Mouse (Mus musculus): ENCODE measurements around the gene Kcnd3. TPM values are rescaled to one million over a fixed set of nuclear protein-coding genes. Genes with fewer than 3 reads are reported as not detected.
"Not testable (repeated sequence)": the region's sequence is repeated elsewhere in the genome, so short reads cannot be mapped to it uniquely, and the experiment has no call there.

The Kcnd3 gene
- polyA plus RNA-seq, 1 experiment from 2014 or later, result 5.6 TPM

DNA sequence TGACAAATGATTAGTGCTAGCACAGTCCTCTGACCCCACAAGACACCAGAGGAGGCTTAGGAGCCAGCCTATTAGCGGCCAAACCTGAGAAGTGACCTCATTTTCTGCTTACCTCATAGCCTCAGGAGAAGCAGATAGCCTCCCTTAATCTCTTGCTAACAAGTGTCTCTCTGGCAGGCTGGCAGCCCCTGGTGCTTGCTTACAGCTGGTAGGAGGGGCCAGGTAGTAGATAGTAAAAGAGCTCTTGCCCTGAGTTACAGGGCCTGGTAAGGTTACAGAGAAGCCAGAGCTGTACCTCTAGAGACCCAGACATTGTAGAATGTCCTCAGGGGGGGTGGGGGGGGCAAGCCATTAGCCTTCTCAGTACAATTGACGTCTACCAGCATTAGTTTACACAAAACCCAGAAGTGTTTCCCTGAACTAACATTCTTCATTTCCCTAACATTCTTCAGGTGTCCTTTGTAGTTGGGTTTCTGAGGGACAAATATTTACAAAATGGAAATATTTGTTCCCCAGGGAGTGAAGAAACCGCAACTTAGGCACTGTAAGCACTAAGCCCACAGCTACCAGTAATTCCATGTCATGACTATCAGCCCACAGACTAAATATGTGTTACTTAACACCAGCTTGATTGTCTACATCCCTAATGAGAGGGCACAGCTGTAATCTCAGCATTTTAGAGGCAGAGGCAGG is 247.3 kb downstream of the Kcnd3 start:
- no peak overlapping the region for H3K4me2 ChIP-seq
- H3K9me3 ChIP-seq (replicated peaks), result no peaks in the 10 kb centered on the region
- H3K4me1 ChIP-seq, result peaks cover 31% of the 10 kb centered on the region
- H3K4me3 ChIP-seq, result no peak overlapping the region
- 49% methylated on average over 3 of the region's 3 CpGs for WGBS
- H3K27me3 ChIP-seq, result peaks cover 12% of the 10 kb centered on the region
- ATAC-seq, result no peak
- H3K27ac ChIP-seq, result no peak overlapping the region; the same call in 1 of the 2 replicates
- no peak overlapping the region for H3K9ac ChIP-seq
- H3K36me3 ChIP-seq (ENCODE audit: poor library complexity, severe bottlenecking), result no peaks in the 10 kb centered on the region

DNA sequence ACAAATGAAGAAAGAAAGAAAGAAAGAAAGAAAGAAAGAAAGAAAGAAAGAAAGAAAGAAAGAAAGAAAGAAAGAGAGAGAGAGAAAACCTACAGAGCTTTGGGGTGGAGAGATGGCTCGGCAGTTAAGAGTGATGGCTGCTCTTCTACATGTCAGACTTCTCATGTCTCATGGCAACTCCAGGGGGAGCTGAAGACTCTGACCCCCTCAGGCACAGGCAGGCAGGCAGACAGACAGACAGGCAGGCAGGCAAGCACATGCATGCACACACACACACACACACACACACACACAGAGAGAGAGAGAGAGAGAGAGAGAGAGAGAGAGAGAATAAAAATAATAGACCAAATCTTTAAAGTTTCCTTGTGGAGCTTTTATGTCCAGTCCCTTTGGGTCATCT is 248.7 kb downstream of the Kcnd3 start:
- H3K36me3 ChIP-seq (ENCODE audit: poor library complexity, severe bottlenecking); H3K4me2 ChIP-seq; H3K27ac ChIP-seq; H3K4me3 ChIP-seq; H3K9me3 ChIP-seq (replicated peaks); H3K9ac ChIP-seq; ATAC-seq: not testable (repeated sequence)
- Histone ChIP-seq H3K4me1 (peaks cover 36% of the 10 kb centered on the region), H3K27me3 (peaks cover 14% of the 10 kb centered on the region)
- 58% methylated on average over 1 of the region's 1 CpGs for WGBS

DNA sequence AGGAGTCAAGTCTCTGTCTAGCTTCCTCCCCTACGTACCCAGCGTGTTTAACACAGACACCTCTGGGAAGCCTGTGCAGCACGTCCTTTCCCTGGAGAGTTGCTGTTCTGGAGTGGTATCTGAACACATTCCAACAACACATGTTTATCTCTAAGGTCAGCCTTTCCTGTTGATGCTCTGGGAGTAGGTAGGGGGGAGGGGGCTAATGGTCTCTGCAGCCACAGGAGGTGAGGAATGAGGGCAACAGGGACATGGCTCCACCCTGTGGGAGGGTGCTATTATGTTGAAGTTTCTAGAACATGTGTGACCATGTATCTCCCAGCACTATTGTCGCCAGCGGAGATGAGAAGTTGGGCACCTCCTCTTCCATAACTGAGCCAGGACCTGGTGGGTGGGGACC is 249.3 kb downstream of the Kcnd3 start:
- Histone ChIP-seq H3K4me1 (peaks cover 36% of the 10 kb centered on the region), H3K9ac (no peak overlapping the region), H3K4me2 (no peak overlapping the region), H3K9me3 (replicated peaks) (no peaks in the 10 kb centered on the region), H3K27ac (no peak overlapping the region), H3K4me3 (no peak overlapping the region), H3K36me3 (ENCODE audit: poor library complexity, severe bottlenecking) (no peaks in the 10 kb centered on the region), H3K27me3 (peaks cover 19% of the 10 kb centered on the region)
- WGBS, result 63% methylated on average over 5 of the region's 5 CpGs
- ATAC-seq, result no peak

GRCm38 (mm10) chr3:105703571-105703970 is 251.4 kb downstream of the Kcnd3 start:
- no peaks in the 10 kb centered on the region for H3K36me3 ChIP-seq (ENCODE audit: poor library complexity, severe bottlenecking)
- H3K4me2 ChIP-seq, result peak overlapping the region; percentile 99; the same call in 1 of the 2 replicates
- peaks cover 40% of the 10 kb centered on the region for H3K4me1 ChIP-seq
- no peak overlapping the region for H3K9ac ChIP-seq
- no peak overlapping the region for H3K4me3 ChIP-seq
- no peak overlapping the region for H3K27ac ChIP-seq
- H3K27me3 ChIP-seq, result peaks cover 27% of the 10 kb centered on the region
- 42% methylated on average over 6 of the region's 6 CpGs for WGBS
- ATAC-seq, result no peak
- H3K9me3 ChIP-seq (replicated peaks), result no peaks in the 10 kb centered on the region

- ATAC-seq, result peak; percentile 98
- Histone ChIP-seq H3K4me3 (peak within 1 kb of the TSS; percentile 59), H3K4me1 (peaks cover 34% of the 10 kb centered on the region), H3K4me2 (peak within 1 kb of the TSS; percentile 99), H3K36me3 (ENCODE audit: poor library complexity, severe bottlenecking) (no peaks in the 10 kb centered on the region), H3K9ac (peak within 1 kb of the TSS; percentile 74), H3K9me3 (replicated peaks) (no peaks in the 10 kb centered on the region), H3K27ac (peak within 1 kb of the TSS; percentile 54; the same call in 1 of the 2 replicates), H3K27me3 (peaks cover 27% of the 10 kb centered on the region)
- WGBS, result 2% methylated on average over 37 of the region's 43 CpGs
Measured at GRCm38 (mm10) chr3:105704031-105705008, 252.2 kb downstream of the Kcnd3 start, which contains the start of gene Inka2. Gene Inka2, plus strand, starts transcription at chr3:105704599.

DNA sequence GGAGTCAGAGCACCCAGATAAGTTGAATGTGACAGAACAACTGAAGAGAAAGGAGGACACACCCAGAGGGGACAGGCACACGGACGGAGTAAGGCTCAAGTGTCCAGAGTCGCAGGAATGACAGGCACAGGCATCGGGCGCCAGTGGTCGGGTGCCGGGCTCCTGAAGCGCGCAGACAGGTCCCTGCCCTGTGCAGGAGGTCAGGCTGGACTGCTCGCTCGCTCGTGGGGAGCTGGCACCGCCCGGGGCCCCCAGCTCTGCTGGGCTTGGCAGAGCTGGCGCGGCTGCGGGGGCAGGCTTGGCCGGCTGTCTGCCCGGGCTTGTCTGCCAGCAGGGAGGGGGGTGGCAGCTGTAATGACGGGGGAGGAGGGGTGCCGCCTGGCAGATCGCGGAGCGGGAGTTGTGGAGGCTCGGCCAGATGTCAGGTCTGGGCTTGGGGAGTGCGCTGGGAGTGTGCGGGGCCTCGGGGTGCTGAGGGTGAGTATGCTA is 253.0 kb downstream of the Kcnd3 start:
- H3K27me3 ChIP-seq, result peaks cover 27% of the 10 kb centered on the region
- no peaks in the 10 kb centered on the region for H3K9me3 ChIP-seq (replicated peaks)
- H3K27ac ChIP-seq, result peak overlapping the region; percentile 54; the same call in 1 of the 2 replicates
- H3K4me3 ChIP-seq, result peak overlapping the region; percentile 59
- no peaks in the 10 kb centered on the region for H3K36me3 ChIP-seq (ENCODE audit: poor library complexity, severe bottlenecking)
- ATAC-seq, result peak; percentile 73
- 0% methylated on average over 28 of the region's 28 CpGs for WGBS
- H3K4me1 ChIP-seq, result peaks cover 37% of the 10 kb centered on the region
- peak overlapping the region; percentile 99 for H3K4me2 ChIP-seq
- H3K9ac ChIP-seq, result peak overlapping the region; percentile 74

GRCm38 (mm10) chr3:105705561-105705960 is 253.4 kb downstream of the Kcnd3 start:
- H3K9ac ChIP-seq, result peak overlapping the region; percentile 74
- peaks cover 27% of the 10 kb centered on the region for H3K27me3 ChIP-seq
- H3K27ac ChIP-seq, result no peak overlapping the region; the same call in 1 of the 2 replicates
- H3K36me3 ChIP-seq (ENCODE audit: poor library complexity, severe bottlenecking), result no peaks in the 10 kb centered on the region
- H3K4me3 ChIP-seq, result peak overlapping the region; percentile 59
- no peaks in the 10 kb centered on the region for H3K9me3 ChIP-seq (replicated peaks)
- 23% methylated on average over 3 of the region's 3 CpGs for WGBS
- no peak for ATAC-seq
- peak overlapping the region; percentile 99 for H3K4me2 ChIP-seq
- peaks cover 41% of the 10 kb centered on the region for H3K4me1 ChIP-seq

- no peak overlapping the region for H3K27ac ChIP-seq
- H3K4me3 ChIP-seq, result peak overlapping the region; percentile 59
- ATAC-seq, result no peak
- peaks cover 43% of the 10 kb centered on the region for H3K4me1 ChIP-seq
- peak overlapping the region; percentile 99 for H3K4me2 ChIP-seq
- WGBS, result 34% methylated on average over 4 of the region's 4 CpGs
- H3K27me3 ChIP-seq, result peaks cover 27% of the 10 kb centered on the region
- no peaks in the 10 kb centered on the region for H3K9me3 ChIP-seq (replicated peaks)
- H3K9ac ChIP-seq, result no peak overlapping the region
- H3K36me3 ChIP-seq (ENCODE audit: poor library complexity, severe bottlenecking), result no peaks in the 10 kb centered on the region
Measured at GRCm38 (mm10) chr3:105706366-105707020, 254.4 kb downstream of the Kcnd3 start.

- Histone ChIP-seq H3K27ac (no peak overlapping the region), H3K27me3 (peaks cover 22% of the 10 kb centered on the region), H3K4me2 (0 out of 2 replicates have a peak overlapping the region, but pooled peaks have one; percentile 10), H3K9ac (no peak overlapping the region), H3K4me3 (no peak overlapping the region), H3K36me3 (ENCODE audit: poor library complexity, severe bottlenecking) (no peaks in the 10 kb centered on the region), H3K9me3 (replicated peaks) (no peaks in the 10 kb centered on the region), H3K4me1 (peaks cover 47% of the 10 kb centered on the region)
- WGBS, result 15% methylated on average over 7 of the region's 7 CpGs
- no peak for ATAC-seq
Measured at GRCm38 (mm10) chr3:105707590-105707989, 255.5 kb downstream of the Kcnd3 start.

DNA sequence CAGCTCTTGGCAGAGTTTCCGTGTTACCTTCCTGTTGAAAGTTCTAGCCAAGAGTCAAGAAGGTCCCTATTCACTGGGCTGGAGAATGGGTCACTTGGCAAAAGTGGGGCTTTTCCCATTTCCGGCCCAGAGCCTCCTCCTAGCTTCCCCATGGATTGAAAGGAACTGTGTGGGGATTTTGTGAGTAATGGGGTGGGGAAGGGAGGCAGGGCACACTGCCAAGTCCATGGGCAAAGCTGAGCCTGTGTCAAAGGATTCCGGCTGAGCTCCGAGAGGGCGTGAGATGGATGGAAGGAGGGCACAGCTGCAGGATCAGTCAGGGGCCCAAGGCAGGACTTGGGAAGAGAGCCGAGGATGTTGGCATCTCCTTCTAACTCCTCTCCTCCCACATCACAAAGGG is 258.1 kb downstream of the Kcnd3 start:
- Histone ChIP-seq H3K4me1 (peaks cover 45% of the 10 kb centered on the region), H3K4me2 (no peak overlapping the region), H3K9ac (no peak overlapping the region), H3K36me3 (ENCODE audit: poor library complexity, severe bottlenecking) (no peaks in the 10 kb centered on the region), H3K27ac (no peak overlapping the region), H3K4me3 (no peak overlapping the region), H3K27me3 (peaks cover 14% of the 10 kb centered on the region), H3K9me3 (replicated peaks) (no peaks in the 10 kb centered on the region)
- ATAC-seq, result 0 out of 2 replicates have a peak, but pooled peaks have one; percentile 37
- WGBS, result 42% methylated on average over 6 of the region's 6 CpGs

DNA sequence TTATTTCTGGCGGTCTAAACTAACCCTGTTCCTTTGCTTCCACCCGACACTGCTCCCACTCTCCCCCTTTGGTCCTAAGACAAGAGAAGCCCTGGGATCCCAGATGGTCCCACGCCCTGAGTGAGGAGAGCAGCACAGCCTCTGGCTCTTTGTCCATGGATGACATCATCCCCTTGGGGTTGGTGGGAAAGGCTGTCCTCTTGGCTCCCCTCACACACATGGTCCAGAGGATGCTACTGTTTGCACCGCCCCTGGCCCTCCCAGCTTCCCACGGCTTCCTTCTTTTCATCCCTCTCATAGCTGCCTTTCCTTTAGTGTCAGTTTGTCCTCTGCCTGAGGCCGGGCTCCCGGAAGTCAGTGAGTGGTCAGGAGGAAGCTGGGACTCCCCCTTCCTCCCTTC is 259.6 kb downstream of the Kcnd3 start:
- Histone ChIP-seq H3K9ac (no peak overlapping the region), H3K27ac (no peak overlapping the region), H3K27me3 (0 out of 2 replicates have a peak, but pooled peaks cover 4% of the 10 kb centered on the region), H3K36me3 (ENCODE audit: poor library complexity, severe bottlenecking) (0 out of 2 replicates have a peak, but pooled peaks cover 1% of the 10 kb centered on the region), H3K4me1 (peaks cover 34% of the 10 kb centered on the region), H3K9me3 (replicated peaks) (no peaks in the 10 kb centered on the region), H3K4me2 (no peak overlapping the region), H3K4me3 (no peak overlapping the region)
- WGBS, result 73% methylated on average over 7 of the region's 7 CpGs
- ATAC-seq, result no peak

All from forebrain, embryonic 13.5 days (tissue).